Mouse (Mus musculus) cerebellum, adult 2 months (tissue): ENCODE results near the gene Cirbp.

ENCODE experiments used
- CTCF ChIP-seq: fragments of 200-500 bp; IDR thresholded peaks from 2 replicates; pipeline ENCODE4 v1.5.1; 2011; ENCODE audit warnings: low read depth, mild to moderate bottlenecking, control low read depth, low read length, moderate library complexity, borderline replicate concordance; ENCODE audit not compliant: insufficient read depth
- POLR2A ChIP-seq: fragments of 200-500 bp; IDR thresholded peaks from 2 replicates; pipeline ENCODE4 v1.6.1; 2011; ENCODE audit warnings: low read length, control low read depth, borderline replicate concordance; ENCODE audit not compliant: insufficient read depth

GRCm38 (mm10) chr10:80215048-80215772, 49.4 kb downstream of the Cirbp start:
- no peak for TF ChIP-seq POLR2A
- TF ChIP-seq CTCF = no peak
